Mouse (Mus musculus) cerebellum, adult 11-12 months (tissue): Measurements from ENCODE around the gene Slc22a17.
A peak's percentile ranks its signal among the peaks of the same experiment; 100 is the strongest.
"Not testable (repeated sequence)": the region's sequence is repeated elsewhere in the genome, so short reads cannot be mapped to it uniquely, and the experiment has no call there.

Experiments used
- DNase-seq: peaks from one replicate; pipeline ENCODE4 v3.0.0; 2022

Slc22a17 gene

DNA sequence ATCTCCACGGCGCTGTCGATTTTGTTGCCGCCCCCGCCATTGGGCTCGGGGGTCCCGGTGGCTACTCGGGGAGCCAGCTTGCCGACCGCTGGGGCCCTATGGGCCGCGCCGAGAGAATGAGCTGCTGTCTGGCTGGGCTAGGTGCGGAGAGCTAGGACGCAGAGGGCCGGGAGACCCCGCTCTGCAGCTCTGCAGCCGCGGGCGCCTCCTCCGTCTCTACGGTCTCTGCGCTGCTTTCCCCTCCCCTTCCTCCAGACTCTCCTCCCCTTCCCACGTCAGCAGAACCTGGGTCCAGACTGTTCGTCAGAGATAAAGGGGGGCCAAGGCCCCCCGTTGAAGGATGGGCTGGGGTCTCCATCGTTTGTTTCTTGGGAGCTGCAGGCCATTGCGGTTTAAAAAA is at the start of gene Slc22a17:
Gene Slc22a17, minus strand, starts transcription at position 247 of the 400 bp plus-strand sequence.
- peak; percentile 82 for DNase-seq

DNA sequence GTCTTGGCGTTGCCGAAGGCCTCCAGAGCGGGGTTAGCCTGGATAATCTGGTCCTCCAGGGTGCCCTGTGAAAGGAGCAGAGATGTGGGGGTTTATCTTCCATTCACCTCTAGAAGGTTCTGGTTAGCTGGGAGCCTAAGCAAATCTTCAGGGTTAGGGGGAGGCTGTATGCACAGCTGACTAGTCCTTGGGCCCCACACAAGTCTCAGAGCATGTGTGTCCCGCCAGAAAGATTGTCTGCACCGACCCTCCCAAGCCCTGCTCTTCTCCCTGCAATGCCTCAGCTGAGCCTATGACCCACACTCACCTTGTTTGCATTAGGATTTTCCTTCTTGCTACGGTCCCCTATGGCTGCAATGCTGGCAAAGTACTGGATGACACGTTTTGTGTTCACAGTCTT is 49.8 kb upstream of the Slc22a17 start:
- no peak for DNase-seq

DNA sequence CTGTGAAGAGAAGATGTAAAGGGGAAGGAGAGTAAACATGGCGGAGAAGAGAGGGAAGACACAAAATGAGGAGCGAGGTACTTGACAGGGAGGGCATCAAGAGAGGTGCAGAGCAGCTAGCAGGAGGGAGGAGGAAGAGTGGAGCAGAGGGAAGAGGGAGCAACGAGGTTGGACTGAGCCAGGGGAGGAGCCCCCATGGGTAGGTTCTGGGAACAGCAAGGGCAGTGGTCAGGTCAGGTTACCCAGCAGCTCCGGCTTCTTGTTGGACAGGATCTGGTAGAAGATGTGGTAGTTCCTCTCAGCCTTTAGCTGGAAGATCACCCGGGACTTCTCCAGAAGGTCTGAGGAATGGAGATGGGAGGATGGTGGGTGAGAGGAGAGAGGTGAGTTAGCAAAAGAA is 48.6 kb upstream of the Slc22a17 start:
- no peak for DNase-seq

DNA sequence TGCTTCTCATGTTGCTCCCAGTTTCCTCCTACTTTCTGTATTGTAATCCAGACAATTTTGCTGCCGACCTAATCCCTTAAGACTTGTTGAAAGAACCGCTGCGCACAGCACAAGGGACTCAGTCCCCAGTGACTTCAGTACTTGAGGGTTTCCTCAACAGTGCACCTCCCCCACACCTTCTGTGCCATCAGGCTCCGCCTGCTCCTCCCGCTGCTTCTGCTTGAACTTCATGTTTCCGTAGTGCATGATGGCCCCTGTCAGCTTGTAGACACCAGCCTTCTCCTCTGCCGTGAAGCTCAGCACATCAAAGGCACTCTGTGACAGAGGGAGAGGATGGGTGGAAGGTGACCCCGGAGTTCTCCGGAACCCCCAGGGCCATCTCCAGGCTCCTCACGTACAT is 47.8 kb upstream of the Slc22a17 start:
- DNase-seq: no peak

DNA sequence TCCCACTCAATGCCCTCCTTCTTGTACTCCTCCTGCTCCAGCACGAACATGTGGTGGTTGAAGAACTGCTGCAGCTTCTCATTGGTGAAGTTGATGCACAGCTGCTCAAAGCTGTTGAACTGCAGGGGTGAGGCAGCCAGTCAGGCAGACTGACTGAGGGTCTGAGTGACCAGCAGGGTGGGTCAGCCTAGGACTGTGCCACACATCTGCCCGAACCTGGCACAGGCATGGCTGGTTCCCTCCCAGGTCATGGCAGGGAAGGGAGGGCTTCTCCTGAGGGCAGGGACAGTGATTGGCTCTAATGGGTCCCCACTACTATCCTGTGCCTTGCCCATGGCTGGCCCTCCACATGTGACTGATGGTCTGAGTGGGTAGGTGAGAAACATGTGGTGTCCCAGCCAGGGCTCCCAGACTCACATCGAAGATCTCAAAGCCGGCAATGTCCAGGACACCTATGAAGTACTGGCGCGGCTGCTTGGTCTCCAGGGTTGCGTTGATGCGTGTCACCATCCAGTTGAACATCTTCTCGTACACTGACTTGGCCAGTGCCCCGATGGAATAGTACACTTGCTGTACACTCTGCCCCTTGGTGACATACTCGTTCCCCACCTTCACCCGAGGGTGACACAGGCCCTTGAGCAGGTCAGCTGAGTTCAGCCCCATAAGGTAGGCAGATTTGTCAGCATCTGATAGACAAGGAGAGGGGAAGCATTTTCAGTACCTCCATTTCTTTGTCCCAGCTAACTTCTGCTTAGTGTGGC is 47.1 kb upstream of the Slc22a17 start:
- DNase-seq: not testable (repeated sequence)

DNA sequence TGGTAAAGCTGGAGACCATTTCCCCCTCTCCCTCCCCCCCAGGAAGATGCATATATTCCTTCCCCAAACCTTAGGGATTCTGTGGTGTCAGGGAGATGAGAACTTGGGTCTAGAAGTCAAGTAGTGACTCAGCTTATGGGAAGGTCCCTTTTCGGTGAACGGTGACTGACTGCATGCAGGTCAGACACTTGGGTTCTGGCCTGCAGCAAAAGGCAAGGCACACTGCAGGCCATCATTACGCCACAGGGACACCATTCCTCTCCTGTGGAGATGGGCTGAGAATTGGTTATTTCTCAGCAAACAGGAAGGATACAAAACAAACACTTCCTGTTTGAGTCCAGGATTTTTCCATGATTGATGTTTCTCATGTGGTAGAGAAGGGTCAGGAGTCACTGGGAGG is 46.3 kb upstream of the Slc22a17 start:
- no peak for DNase-seq

DNA sequence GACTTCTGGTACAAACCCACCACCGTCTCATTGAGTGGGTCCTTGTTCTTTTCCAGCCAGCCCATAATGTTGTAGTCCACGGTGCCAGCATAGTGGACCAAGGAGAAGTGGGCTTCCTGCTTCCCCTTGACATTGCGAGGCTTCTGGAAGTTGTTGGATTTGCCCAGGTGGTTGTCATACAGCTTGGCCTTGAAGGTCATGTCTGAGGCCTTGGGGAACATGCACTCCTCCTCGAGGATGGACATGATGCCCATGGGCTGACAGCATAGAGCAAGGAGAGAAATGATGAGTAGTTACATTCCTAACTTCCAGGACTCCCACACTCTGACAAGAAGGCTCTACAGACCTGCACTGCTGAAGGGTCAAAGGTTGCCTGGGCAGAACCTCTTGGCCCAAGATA is 45.6 kb upstream of the Slc22a17 start:
- DNase-seq: no peak

DNA sequence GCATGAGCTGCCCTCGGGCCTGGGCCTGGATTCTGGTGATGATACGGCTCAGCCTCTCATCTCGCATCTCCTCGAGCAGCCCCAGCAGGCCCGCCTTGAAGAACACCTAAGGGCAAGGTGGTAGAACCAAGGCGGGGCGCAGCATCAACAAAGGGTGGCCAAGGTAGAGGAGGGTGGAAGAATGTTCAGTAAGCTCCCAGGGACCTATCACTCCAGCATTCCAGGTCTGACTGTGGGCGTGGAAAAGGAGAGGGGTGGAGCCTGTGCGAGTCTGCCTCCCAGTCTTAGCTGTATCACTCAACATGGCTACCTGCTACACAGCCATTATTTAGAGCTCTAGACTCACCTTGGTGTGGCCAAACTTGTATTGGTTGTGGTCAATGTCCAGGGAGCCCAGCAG is 43.6 kb upstream of the Slc22a17 start:
- DNase-seq: no peak

DNA sequence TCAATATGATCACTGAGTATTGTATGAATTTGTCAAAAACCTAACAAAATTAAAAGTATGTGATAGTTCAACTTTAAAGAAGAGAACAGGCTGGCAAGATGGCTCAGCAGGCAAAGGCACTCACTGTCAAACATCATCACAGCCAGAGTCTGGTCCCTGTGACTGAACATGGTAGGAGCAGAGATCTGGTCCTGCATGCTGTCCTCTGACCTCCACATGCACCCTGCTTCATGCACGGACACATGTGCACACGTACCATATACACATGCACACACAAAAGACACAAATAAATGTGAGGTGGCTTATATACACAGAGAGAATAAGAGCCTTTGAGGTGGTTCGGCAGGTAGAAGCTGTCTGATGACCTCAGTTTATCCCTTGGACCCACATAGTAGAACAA is 42.5 kb upstream of the Slc22a17 start:
- no peak for DNase-seq

DNA sequence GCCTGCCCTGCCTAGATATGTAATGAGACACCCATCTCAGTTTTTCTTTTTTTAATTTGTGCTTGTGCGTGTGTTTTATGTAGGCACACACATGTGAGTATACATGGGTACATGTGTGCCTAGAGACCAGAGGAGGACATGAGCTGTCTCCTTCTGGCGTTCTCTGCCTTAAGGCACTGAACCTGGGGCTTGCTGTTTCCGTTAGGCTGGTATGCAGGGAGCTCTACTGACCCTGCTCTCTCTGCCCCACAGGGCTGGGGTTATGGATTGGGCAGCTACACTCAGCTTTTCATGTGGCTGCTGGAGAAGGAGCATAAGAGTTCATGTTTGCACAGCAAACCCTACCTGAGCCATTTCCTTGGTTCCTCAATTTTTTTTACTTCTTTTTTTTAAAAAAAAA is 41.5 kb upstream of the Slc22a17 start:
- DNase-seq: no peak

DNA sequence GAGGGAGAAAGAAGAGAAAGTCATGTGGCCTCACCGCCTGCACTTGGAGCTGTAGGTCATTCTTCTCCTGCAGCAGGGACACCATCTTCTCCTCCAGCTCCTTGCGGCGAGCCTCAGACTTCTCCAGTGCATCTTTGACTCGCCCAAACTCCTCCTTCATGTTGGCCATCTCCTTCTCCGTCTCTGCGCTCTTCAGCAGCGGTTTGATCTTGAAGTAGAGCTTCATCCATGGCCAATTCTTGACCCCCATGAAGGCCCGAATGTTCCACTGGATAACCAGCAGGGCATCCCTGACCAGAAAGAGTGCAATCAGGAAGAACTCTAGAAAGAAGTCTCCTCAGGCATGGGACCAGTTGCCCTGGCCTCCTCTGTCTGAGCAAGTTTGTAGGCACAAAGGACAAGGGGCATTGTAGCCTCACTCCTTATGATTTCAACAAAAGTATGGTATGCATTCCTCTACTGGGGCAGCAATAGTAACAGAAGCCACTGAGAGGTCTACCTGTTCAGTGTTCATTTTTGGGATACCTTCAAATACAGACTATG is 40.8 kb upstream of the Slc22a17 start:
- no peak for DNase-seq

DNA sequence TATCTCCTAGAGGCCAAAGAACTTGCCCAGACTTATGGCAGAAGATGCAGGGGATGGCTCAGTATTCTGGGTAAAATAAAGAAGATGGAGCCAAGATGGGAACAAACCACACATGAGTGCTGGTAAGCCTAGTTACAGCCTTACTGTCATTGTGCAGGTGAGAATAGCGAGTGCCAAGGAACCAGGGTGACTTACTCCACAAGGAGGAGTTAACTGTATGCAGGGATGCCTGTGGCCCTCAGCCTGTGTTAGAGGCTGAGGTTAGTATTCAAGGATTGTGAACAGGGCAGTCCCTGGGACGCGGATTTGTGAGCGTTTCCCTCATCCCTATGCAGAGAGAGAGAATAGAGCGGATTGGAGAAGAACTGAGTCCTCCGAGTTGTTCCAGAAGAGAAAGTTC is 38.7 kb upstream of the Slc22a17 start:
- DNase-seq: no peak

DNA sequence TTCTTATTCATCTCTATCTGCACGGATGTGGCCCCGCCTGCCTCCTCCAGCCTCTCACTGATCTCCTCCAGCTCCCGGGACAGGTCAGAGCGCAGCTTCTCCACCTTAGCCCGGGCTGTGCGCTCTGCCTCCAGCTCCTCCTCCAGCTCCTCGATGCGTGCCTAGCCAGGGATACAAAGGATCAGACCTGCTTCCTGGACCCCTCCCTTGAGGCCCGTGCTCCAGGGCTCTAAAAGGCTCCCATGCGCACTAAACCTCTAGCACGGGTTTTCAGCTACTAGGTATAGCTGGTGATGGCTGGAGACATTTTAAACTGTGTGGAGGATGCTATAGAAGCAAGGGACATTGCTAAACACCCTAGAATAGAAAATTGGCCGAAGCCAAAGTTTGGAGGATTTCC is 37.6 kb upstream of the Slc22a17 start:
- DNase-seq: no peak

DNA sequence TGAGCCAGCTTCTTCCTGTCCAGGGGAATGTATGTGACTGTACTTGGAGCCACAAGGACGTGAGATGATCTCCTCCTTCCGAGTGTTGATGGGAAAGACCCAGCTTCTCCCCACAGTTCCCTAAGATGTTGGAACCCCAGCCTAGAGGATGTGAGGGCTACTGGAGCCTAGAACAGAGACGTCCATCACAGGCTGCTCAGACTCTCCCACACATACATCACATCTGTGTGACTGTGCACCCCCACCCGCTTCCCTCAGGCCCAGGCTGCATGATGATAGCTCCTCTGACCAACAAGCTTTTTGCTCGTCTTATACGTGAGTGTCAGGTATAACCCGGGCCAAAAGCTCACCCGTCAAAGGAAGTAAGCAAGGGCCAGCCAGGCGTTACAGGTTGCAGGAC is 35.8 kb upstream of the Slc22a17 start:
- DNase-seq: no peak

DNA sequence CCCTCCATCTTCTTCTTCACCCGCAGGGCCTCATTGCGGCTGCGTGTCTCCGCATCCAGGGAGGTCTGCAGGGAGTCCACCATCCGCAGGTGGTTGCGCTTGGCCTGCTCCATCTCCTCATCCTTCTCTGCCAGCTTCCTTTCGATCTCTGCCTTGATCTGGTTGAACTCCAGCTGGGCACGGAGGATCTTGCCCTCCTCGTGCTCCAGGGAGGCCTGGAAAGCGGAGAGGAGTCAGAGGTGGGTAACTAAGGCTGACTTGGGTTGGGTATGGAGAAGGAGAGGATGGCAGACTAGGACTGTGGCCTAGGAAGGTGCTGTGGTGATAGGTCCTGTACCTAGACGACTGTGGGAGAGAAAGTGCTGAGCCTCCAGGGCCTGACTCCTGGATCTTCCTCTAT is 34.1 kb upstream of the Slc22a17 start:
- not testable (repeated sequence) for DNase-seq

DNA sequence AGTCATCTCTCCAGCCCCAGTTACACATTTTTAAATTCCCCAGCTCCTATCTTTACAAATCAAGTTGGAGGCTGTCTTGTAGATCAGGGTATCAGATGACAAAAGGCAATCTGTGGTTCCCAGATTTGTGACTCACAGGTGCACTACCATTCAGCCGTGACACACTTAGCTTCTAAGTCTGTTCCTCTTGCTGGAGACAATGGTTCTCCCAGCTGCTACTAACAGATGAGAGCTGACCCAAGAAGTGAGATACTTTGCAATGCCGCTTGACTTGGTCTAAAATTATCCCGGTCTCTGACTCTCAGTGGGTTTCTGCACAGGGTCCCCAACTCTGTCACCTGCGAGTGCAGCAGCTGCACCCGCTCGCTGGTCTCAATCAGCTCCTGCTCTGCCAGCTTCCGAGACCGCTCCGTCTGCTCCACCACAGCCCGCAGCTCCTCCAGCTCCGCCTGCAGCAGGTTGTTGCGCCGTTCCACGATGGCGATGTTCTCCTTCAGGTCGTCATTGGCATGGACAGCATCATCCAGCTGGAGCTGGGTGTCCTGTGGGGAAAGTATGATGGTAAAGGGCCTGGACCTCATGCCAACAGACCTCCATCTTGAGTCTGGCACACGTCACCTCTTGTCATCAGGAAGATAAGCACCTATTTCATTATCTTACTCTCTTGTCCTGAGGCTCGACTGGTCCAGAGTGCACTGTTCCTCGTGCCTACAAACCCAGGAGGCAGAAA is 33.2 kb upstream of the Slc22a17 start:
- no peak for DNase-seq

DNA sequence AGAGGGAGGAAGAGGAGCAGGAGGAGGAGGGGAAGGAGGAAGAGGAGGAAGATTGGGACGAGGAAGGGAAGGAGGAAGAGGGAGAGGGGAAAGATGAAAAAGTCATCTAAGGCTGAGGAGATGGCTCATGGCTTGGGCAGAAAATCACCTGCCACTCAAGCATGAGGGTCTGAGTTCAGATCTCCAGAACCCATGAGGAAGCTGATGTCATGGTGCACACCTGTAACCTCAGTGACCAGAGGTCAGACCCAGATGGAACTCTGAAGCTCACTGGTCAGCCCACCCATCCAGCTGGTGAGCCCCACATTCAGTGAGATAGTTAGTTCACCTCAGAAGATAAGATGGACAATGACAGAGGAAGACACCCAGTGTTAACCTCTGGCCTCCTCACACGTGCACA is 32.0 kb upstream of the Slc22a17 start:
- DNase-seq: no peak

DNA sequence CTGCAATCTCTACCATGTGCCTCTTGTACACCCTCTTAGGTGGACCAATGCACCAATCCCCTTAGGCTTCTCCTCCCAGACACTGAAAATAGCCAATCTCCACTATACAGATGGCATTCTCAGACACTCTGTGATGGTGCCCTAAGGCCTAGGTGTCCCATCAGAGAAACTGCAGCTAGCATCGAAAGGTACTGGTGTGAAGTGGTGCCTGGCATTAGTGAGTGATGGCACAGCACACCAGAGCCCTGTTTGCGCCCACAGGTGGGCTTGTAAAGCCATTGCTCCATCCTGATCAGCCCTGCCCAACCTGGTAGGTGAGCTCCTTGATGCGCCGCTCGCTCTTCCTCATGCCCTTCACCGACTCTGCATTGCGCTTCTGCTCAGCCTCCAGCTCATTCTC is 31.0 kb upstream of the Slc22a17 start:
- no peak for DNase-seq

DNA sequence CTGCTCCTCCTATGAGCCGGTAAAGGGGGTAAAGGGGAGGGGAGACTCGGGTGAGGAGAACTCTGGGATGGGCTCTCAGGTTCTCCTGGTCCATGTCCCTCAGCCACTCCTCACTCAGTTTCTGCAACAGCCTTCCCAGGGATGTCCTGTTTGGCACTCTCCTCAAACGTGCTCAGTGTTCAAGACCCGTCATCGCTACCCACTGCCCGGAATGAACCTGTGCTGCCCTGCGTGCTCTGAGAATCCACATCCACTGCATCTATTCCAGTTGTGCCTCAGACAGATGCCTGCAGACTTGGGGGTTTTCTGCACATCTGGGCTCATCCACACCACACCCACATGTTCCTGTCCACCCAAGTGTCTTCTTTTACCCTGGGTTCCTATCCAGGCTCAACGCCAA is 29.5 kb upstream of the Slc22a17 start:
- DNase-seq: no peak

DNA sequence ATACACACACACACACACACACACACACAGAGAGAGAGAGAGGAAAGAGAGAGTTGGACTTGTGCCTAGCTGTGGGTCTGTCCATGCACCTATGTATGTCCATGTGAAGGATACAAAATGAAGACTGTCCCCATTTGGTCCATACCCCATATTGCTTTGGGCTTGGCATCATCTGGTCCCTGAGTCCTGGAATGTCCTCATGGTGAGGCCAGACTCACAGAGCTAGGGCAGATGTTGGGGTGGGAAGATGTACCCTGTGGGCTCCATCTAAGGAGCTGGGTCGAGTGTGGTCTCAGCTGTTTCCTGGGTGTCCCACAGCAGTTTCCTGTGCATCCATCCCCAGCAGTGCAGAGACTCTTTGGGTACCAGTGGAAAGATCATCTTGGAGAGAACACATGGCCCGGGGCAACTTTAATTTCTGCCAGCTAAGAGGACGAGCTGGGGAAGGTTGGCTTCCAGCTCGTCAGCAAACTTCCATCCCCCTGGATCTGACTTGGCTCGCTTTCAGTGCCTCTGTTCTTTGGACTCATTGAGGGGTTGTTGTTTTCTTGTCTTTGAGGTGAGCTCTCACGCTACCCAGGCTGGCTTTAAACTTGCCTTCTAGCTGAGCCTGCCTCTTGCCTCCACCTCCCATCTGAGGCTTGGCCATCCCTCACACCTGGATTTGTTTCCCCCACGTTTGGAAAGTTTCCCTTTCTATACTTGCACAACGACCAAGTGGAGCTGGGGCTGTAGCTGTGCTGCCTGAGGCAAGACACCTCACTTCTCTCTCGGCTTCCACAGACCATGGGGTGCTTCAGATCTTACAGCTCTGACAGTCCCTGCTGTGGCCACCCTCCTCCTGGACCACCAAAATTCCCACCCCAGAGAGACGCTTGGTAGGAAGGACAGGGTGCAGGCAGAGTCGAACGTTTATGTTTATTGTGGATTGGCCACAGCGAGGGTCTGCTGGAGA is 28.4 kb upstream of the Slc22a17 start:
- no peak for DNase-seq

DNA sequence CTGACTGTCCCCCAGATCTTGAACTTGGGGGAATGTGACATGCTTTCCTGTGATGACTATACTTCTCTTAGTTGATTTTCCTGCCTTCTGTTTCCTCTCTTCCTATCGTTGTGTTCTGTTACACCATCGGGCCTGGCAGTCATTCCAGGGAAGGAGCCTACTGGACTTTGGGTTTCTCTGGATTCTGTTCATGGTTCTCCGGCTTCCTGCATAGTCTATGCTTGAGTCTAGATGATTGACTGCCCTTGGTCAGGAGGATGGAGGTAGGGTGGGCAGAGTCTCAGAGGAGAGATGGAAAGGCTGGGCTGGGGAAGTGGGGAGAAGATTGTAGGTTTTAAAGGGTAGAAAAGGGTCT is 27.2 kb upstream of the Slc22a17 start:
- no peak for DNase-seq

DNA sequence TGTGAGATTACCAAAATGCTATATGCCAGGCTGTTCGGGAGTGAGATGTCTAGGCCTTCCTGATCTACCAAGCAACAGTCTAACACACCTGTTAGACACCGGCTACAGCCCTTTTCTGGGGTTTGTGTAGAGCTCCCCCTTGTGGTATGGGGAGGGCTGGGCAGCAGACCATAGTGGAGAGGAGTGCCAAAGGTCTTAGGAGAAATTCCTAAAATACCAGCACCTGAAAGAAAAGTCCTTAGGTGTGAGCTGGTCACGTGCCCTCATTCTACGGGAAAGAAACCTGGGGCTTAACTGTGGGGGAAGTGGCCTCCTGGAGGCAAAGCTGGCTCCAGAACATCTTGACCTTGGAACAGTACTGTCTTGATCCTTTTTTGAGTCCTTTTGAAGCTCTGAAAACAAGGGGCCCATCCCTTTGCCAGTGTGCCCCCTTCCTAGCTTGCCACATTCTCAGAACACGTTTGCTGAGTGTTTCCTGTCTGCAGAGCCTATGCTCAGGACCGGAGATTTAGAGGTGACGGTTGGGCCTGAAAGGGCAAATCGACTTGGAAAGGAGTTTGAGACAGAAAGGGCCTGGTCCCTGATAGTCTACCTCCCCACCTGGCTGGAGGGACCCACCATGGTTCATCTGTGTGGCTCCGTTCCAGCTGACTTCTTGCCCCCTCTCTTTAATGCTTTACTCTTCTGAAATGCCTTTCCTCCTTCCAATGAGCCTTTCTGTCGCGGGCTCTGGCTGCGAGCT is 26.7 kb upstream of the Slc22a17 start:
- peak; percentile 45 for DNase-seq
